Mouse (Mus musculus) left cerebral cortex, postnatal 10 days (tissue): ENCODE measurements around the gene Btbd9. TPM values are rescaled to one million over a fixed set of nuclear protein-coding genes. Genes with fewer than 3 reads are reported as not detected.

ENCODE experiments used
- DNase-seq, 2 experiments: peaks; one replicate each; pipeline ENCODE4 v3.0.0; 2021 to 2022; ENCODE audit warnings: low spot score in 2 of 2, mixed read lengths in 1 of 2; ENCODE audit errors: extremely low spot score in 1 of 2
- intact Hi-C: fragments of 180-260 bp; cut with DNase I; formaldehyde crosslinking; loops from one replicate; pipeline ENCODE4 v1.15.1; 2025
- total RNA-seq, 2 experiments: library from RNA; stranded (reverse); gene quantifications; 2 replicates each; pipeline ENCODE4 v1.2.3; 2021

The Btbd9 gene
- total RNA-seq, 2 experiments from 2014 or later: 88.7 to 93.1 TPM

DNA sequence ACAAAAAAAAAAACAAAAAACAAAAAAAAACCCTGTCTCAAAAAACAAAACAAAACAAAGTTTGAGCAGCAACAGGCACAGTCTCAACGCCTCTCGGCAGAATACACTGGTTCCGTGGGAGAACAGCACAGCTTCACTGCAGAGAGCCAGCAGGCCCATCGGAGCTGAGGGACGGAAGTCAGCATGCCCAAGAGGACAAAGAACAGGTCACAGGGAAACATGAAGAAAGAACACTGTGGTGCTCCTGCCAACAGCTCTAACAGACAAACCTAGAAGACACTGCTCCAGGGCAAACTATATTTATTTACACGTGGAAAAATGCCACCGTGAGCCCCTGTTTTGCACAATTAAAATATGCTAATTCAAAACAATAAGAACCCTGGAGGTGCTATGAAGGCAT lies 11.3 kb downstream of the Btbd9 start:
- DNase-seq: no peak

DNA sequence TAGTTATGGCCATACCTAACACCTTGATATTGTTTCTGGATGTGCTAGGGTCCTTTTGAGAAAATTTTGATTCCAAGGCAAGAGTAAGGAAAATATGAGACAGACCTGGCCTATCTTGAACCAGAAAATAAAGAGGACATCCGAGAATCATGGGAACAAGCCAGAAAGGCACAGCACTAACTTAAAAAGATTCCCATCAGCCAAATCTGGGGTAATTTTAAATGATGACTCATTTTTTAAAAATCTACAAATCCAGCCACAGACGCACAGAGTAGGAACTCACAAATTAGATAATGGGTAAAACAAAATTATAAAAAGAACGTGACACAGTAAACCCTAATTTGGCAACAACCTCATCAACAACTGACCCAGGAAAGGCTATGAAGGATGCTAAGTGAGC lies 11.9 kb downstream of the Btbd9 start:
- no peak for DNase-seq
- intact Hi-C loops: no loop called here

More for the DNA sequence above, 11.3 kb downstream of the Btbd9 start:
- intact Hi-C loops: no loop called here

DNA sequence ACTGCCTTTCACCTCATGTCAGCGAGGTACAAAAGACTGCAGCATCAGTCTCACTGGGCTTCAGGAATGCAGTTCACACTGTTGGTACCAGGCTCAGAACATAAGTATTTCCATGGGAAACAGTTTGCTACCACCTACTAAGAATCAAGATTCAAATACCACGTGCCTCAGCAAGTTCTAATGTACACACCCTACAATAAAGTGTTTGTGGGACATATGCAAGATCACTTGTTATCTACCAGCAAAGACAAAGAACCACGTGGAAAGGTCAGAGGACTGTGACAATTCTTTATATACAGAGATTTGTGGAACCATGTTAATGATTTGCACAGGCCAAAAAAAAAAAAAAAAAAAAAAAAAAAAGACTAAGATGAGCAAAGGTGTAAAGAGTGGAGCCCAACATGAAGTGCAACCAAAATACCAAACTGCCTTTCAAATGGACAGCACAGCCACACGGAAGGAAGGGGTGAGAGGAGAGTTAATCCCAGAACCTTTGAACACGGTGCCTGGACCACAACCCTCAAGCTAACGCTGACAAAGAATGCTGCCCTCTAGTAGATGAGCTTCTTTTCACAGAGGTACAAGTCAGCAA lies 12.7 kb downstream of the Btbd9 start:
- DNase-seq: no peak
- intact Hi-C loops: no loop called here

DNA sequence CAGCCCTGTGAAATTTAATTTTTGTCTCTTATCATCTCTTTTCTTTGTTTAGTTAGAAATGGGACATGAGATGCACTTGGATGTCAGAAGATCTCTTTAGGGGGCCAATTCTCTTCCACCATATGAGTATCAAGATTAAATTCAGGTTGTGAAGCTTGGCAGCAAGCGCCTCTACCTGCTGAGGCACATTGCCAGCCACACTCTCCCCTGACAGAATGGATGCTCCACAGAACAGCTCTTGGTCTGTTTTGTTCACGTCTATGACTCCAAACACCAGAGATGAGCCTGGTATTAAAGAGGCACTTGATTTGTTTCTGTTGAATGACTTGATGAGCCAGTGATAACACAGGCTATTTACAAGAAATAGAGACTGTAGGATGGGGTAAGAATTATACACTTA lies 13.5 kb downstream of the Btbd9 start:
- intact Hi-C loops: no loop called here
- DNase-seq: no peak

DNA sequence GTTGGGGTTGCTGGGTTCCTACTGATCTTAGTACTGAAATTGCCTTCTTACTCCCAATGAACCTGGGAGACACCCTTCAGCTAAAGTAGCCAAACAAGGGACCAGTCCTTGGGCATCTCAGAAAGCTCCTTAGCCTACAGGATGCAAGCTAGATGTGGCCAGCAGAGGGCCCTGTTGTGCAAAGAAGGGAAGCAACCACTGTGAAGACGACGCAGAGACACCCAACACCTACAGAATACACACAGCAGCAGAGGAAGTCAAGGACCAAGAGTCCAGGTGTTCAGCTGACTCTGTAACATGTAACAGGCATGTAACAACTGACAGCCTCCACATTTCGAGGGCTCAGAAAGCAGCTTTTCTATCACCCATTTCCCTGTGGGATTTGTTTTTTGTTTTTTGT lies 16.8 kb downstream of the Btbd9 start:
- DNase-seq: peak in 1 of 2 experiments; percentile 64
- intact Hi-C loops: no loop called here

DNA sequence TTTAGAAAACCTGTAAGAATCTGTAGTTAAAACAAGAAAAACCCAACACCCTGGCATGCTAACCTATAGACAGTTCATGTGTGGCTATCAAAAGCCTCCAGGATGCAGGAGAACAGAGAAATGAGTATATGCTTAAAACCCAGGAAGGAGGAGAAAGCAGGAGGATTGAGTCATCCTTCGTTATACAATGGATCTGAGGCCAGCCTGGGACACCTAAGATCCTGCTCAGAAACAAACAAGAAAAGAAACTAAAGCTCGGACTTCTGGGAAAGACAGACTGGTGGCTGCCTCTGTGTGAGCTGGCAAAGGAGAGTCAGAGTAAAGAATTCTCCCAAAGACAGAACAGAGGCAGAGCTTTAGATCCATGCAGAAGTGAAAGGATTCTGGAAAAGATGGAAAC lies 17.7 kb downstream of the Btbd9 start:
- DNase-seq: no peak
- intact Hi-C loops: no loop called here

DNA sequence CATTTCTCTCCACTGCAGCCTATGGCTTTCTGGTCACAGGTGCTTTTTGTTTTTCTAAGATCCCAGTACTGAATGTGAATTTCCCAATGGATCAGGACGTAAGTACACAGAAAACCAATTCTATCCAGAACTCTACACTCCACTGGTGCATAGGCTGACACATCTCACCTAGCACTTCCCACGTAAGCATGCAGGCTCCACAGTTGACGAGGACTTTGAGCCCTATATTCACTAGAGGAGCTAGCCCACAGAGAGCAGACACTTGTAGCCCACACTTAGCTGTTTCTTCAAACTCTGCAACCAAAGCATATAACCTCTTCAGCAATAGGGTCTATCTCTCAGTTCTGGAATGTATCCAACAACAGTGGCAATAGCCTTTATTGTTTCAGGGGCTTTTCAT lies 19.8 kb downstream of the Btbd9 start:
- intact Hi-C loops: no loop called here
- no peak for DNase-seq

DNA sequence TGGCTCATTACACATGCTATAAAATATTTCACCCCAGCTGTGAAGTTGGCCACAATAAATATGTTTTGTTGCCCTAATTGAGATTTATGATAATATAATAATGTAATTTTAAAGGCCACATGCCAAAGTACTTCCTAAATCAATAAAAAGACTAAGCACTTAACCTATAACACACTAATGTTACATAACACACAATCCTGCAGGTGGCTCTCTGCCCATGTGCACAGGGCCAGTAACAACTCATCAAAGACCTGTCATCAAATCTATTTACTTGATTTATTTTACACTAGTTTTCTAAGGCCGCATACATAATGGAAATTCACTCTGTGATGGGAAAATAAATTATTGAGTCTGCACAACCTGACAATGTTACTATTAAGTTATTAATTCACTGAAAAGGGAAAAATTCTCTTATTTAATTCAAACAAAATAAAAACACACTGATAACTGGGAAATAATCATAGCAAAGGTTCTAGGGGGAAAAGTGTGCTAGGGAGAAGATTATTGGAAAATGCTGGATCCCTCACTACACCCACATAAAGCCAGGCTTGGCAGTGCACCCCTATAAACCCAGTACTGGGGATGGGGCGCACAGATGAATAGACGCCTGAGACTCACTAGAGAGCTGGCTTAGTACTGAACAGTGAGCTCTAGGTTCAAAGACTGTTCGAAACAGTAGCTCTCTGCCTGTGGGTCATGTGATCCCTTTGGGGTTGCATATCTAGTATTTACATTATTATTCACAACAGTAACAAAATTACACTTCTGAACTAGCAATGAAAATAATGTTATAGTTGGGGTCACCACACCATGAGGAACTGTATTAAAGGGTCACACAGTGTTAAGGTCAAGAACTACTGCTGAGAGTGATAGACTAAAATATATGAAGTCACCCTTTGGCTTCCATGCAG lies 23.0 kb downstream of the Btbd9 start:
- intact Hi-C loops: no loop called here
- no peak for DNase-seq

DNA sequence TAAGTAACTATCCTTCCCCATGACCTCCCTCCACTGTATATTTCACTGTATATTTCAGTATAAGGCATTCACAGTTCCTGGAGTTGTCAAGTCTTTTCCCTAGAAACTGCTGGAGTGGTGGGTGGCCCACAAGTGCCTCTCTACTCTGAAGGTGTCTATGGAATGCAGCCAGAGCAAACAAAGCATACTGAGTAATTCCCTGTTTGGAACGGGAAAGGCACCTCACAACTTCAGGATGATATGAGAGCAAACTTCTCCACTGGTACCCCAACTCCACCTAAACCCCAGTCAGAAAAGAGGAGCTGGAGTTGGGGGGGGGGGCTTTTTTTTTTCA lies 25.5 kb downstream of the Btbd9 start:
- no peak for DNase-seq
- intact Hi-C loops: no loop called here

DNA sequence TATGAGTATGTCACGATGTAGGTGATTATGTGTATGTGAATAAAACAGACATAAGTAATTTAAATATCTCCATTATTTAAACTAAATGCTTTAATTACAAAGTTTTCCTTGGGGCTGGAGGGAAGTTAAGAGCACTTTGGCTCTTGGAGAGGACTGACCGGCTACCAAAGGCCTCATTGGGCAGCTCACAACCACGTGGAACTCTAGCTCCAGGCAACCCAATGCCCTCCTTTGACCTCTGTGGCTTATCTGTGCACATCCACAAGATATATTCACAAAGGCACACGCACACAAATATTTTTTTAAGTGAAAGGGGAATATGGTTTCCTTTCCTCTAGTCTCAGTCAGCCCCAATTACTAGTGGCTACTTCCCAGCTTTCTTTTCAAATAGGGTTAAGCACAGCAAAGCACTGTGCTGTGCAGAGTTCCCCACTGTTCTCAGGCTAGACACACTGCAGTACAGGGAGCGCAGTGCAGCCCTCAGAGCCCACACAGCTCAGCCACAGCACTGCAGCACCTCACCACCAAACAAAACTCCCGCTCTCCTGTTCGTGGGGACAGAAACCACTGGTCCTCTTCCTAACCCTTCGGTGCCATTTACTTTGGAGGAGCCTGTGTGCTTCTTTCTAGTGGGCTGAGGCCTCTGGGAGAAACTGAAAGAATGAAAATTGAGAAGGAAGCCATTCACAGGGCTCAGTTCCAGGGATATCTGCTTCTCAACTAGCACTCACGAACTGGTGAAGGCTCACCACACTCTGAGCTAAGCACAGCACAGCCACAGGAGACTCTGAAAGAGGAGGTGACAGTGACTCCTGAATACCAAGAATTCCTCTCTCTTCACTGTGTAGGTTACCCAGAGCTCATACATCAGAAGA lies 26.2 kb downstream of the Btbd9 start:
- no peak for DNase-seq
- intact Hi-C loops: no loop called here

DNA sequence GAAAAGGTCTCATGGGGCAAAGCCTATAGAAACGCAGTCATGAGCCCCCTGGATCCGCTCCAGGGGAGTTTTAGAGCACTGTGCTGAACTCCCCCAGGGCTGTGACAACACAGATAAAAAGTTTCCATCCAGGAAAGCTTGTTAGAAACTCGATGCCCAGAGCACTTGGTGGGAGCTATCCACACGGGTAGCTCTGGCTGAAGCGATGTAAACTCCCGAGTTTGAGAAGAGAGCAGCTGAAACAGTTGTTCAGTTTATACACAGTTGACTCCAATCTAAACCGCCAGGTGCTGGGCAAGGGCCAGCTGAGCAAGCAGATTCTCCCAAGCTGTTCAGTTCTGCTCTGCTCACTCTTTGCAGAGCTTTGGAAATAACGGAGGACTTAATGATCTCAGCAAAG lies 37.2 kb downstream of the Btbd9 start:
- peak; percentile 45 to 55 for DNase-seq

DNA sequence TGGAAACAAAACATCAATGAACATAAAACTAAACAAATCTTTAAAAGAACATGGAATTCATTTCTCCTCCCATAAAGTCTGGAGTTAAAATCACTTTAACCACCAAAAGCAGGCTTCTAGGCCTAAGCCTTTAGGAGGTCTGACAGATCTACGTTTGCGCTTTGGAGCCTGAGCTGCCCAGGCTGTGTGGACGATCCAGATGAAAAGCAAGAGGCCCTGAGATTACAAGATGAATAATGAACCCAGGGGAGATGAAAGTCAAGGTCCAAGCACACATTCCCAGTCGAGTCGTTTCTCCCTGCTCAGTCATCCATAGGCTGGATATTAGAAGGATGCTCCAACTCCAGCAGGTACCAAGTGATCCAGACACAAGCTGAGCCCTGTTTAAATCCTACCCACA lies 39.6 kb downstream of the Btbd9 start:
- DNase-seq: no peak
- intact Hi-C loops: no loop called here

More for the DNA sequence above, 37.2 kb downstream of the Btbd9 start:
- intact Hi-C loops: no loop called here

DNA sequence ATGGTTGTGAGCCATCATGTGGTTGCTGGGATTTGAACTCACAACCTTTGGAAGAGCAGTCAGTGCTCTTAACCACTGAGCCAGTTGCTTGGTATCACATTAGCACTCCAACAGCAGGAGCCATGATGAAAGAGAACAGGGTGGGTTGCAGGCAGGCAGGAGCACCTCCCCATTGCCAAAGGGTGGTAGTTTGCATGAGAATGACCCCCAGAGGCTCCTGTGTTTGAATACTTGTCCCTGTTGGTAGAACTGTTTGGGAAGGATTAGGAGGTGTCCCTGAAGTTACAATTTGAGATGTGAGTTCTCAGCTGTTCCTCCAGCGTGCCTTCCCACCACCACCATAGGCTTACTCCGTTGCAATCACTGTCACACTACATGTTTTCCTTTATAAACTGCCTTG lies 43.2 kb downstream of the Btbd9 start:
- DNase-seq: no peak
- intact Hi-C loops: no loop called here

DNA sequence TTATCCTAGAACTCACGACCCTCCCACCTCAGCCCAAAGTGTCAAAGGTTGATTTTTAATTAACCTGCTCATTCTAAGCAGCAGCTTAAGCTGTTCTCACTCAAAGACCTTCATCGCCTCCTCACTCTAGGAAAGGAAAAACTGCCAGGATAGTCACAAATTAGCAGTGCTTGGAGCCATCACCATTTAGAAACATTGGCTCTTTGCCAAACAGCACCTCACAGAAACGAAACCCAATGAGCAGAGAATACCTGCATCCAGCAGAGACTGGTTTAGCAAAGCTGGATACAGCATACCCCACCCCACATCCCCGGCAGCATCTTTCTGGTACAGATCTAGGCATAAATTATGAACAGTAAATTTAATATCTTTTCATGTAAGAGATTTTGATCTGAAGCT lies 45.7 kb downstream of the Btbd9 start:
- intact Hi-C loops: no loop called here
- no peak for DNase-seq

DNA sequence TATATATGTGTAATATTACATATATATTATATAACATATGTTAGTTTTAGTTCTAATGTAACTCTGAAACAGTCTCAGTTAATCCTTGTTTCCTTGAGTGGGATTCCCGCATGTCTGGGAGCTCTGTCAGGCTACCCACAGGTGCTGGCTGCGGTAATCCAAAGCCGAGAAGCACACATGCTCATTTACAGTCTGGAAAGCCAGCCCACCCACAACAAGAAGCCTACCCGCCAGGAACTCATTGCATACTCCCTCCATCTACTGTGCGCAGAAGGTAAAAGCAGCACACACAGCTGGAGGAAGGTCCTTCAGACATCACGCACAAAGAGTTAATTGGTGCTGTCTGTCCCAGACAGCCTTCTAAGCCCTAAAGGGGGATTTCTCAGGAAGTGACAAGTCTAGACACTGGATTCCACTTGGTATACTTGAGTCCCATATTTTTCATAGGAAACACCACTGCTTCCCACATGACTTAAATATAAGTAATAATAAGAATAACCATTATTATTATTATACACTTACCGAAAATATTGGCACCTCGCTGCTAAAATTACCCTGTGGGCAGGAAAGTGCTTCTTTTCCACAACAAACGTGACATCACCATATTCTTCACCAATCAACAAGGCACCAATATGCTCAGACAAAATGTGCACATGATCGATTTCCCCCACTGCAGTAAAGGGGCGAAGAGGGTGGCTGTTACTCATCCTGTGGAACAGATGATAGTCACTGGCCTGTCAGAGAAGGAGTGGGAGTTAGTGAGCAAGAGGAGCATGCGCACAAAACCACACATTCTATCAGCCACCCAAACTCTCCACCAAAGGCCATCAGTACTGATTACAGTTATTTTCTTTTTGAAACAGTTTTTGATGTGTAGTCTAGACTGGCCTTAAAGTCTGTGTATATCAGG lies 46.4 kb downstream of the Btbd9 start:
- intact Hi-C loops: no loop called here
- DNase-seq: no peak

DNA sequence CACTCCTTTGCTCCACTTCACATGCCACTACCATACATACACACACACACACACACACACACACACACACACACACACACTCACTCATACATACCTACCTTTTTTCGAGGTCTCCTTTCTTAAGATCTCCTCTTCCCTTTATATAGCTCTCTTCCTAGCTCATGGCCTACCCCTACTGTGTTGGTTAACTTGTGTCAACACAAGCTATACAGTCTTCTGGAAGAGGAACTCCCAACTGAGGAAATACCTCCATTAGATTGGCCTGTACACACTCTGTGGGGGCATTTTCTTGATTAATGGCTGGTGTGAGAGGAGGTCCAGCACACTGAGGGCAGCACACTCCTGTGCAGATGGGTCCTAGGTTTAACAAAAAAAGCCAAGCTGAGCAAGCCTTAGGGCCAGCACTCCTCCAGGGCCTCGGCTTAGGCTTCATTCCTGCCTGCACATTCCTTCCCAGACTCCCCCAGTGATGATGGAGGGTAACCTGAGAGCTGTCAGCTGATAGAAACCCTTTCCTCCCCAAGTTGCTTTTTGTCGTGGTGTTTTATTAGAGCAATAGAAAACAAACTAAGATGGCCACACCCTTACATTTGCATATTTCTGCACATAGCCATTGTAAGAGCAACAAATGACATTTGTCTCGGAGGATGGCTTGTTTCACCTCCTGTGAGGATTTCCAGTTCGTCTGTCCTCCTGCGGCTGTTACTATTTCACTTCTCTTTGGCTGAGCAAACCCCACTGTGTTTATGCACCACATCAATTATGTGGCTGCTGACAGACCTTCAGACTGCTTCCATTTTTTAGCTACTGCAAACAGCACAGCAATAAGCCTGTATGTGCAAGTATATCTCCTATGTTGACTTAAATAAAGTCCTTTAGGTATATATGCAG lies 50.6 kb downstream of the Btbd9 start:
- intact Hi-C loops: no loop called here
- peak in 1 of 2 experiments; percentile 13 for DNase-seq

DNA sequence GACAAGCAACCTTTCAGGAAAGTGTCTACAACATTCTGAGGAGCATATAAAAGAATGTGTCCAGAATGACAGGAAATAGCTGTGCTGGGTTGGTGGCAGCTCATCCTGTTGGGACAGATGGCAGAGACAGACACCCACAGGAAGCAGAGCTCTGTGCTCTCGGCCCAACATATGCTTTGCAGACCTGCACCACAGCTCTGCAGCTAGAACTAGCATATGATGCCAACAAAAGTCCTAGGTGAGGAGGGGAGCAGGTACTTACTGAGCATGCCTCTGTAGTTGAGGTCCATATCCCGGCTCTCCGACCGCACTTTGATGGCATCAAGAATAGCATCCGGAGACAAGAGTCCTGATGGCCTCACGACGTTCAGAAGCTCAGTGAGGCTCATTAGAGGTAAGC lies 51.8 kb downstream of the Btbd9 start:
- intact Hi-C loops: no loop called here
- peak in 1 of 2 experiments; percentile 48 for DNase-seq

DNA sequence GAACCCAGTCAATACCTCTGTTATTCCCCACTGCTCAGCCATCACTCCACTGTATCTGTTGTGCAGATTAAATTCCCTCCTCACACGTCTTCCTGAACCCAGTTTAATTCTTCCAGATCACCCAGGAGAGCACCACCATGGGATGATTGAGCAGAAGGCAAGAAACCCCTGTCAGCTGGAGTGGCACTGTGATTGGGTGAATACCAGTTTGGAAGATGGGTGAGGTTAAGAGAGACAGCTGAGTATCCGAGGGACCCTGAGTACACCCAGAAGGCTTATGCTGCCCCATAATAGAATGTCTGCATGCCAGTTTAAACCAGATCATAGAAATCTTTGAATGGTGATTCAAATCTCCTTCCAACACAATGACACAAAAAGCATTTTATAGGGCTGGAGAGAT lies 52.5 kb downstream of the Btbd9 start:
- intact Hi-C loops: no loop called here
- DNase-seq: peak in 1 of 2 experiments; percentile 6
